Mouse (Mus musculus) midbrain, postnatal 0 days (tissue): ENCODE measurements at regions not wholly inside any gene's neighbourhood (a gene's known extent, or its start where the extent isn't known, plus 50 kb on each side); places are given as distances from the start of the nearest gene placed in this dataset.

Experiments used
- ATAC-seq: fragments of 200-750 bp; cut with Nextera tagmentation; 2 replicates; pipeline ENCODE4 v1.8.0; 2017; ENCODE audit warnings: moderate number of reproducible peaks, mild to moderate bottlenecking, moderate TSS enrichment, moderate library complexity; ENCODE audit not compliant: low FRiP score
- DNase-seq: peaks from one replicate; pipeline ENCODE4 v3.0.0-alpha.2; 2015; ENCODE audit warnings: low spot score
- H3K27ac ChIP-seq: fragments of 300-500 bp; sonication (generic); 2 replicates; pipeline ENCODE4 v1.5.1; 2014; ENCODE audit warnings: low read depth, mild to moderate bottlenecking, low read length, mixed read lengths
- H3K27me3 ChIP-seq: fragments of 300-500 bp; sonication (generic); 2 replicates; pipeline ENCODE4 v1.6.1; 2014; ENCODE audit warnings: low read length, control low read depth, mixed read lengths; ENCODE audit not compliant: insufficient read depth
- H3K36me3 ChIP-seq: fragments of 300-500 bp; sonication (generic); 2 replicates; pipeline ENCODE4 v1.6.1; 2014; ENCODE audit warnings: low read length, control low read depth, mixed read lengths; ENCODE audit not compliant: insufficient read depth
- H3K4me1 ChIP-seq: fragments of 300-500 bp; sonication (generic); 2 replicates; pipeline ENCODE4 v1.6.1; 2014; ENCODE audit warnings: mild to moderate bottlenecking, control low read depth, antibody characterized with exemption, low read length, mixed read lengths; ENCODE audit not compliant: insufficient read depth
- H3K4me2 ChIP-seq: fragments of 300-500 bp; sonication (generic); 2 replicates; pipeline ENCODE4 v1.6.1; 2014; ENCODE audit warnings: low read depth, mild to moderate bottlenecking, low read length, mixed read lengths; ENCODE audit not compliant: poor library complexity, severe bottlenecking
- H3K4me3 ChIP-seq: fragments of 300-500 bp; sonication (generic); 2 replicates; pipeline ENCODE4 v1.5.1; 2014; ENCODE audit warnings: low read depth, mild to moderate bottlenecking, low read length, moderate library complexity
- H3K9ac ChIP-seq: fragments of 300-500 bp; sonication (generic); replicated peaks from 2 replicates; pipeline ENCODE4 v1.6.1; 2014; ENCODE audit warnings: mild to moderate bottlenecking, low read length, moderate library complexity, mixed read lengths; ENCODE audit not compliant: poor library complexity, severe bottlenecking
- H3K9me3 ChIP-seq: fragments of 300-500 bp; sonication (generic); 2 replicates; pipeline ENCODE4 v1.6.1; 2016; ENCODE audit warnings: low read length, control low read depth
- CTCF ChIP-seq: IDR thresholded peaks from 2 replicates; pipeline ENCODE4 v1.5.1; 2016; ENCODE audit warnings: antibody characterized with exemption, mild to moderate bottlenecking
- WGBS: fragments of 180-500 bp; shearing (Covaris S2); extraction: QIAGEN DNeasy Blood & Tissue Kit; methylation state at CpG from one replicate; pipeline ENCODE4 v1.1.7; 2014; 5-methylcytosine and 5-hydroxymethylcytosine counted together

DNA sequence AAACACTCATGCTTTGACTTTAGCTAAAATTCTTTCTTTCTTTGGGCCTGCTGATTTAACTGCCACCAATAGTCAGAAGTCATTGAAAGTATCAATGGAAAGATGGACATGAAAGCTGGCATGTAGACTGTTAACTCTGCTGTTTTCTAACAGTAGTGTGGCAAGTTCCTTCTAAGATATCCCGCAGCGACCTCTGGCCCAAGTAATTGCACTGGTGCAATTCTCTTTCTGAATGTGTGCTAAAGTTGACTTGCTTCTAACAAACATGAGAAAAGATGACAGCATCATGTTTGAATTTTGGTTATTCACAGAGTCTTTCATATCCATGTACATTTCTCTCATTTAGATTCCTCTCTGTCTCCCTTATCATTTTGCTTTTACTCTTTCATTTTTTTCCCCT, 109.7 kb upstream of the Rmdn2 start:
- no peak for TF ChIP-seq CTCF
- 93% methylated on average over 2 of the region's 2 CpGs for WGBS
- H3K27me3 ChIP-seq = no peaks in the 10 kb centered on the region
- DNase-seq (no peak), ATAC-seq (no peak)
- H3K9ac ChIP-seq = no peak overlapping the region
- no peaks in the 10 kb centered on the region for H3K4me1 ChIP-seq
- H3K4me3 ChIP-seq = no peak overlapping the region
- H3K4me2 ChIP-seq = no peak overlapping the region
- no peaks in the 10 kb centered on the region for H3K36me3 ChIP-seq
- H3K9me3 ChIP-seq = no peaks in the 10 kb centered on the region
- no peak overlapping the region for H3K27ac ChIP-seq

DNA sequence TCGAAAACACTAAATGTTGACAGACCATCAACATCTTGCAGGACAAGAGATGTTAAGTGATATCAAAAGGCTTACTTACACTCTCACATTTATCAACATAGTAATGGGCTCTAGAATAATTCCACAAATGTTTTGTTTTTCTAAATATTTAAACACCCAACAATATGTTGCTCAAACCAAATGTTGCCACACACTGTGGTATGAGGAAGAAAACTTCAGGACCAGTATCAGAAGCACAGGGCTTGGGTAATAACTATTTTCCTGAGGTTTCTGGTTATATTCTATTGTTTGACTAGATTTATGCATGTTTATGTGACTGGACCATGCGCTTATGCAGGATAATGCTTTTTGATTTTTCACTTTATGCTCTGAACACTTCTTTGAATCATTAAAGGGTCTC, 108.6 kb upstream of the Rmdn2 start:
- no peaks in the 10 kb centered on the region for H3K4me1 ChIP-seq
- TF ChIP-seq CTCF = no peak
- no peak overlapping the region for H3K4me3 ChIP-seq
- no peaks in the 10 kb centered on the region for H3K36me3 ChIP-seq
- no peaks in the 10 kb centered on the region for H3K9me3 ChIP-seq
- no peak overlapping the region for H3K4me2 ChIP-seq
- no peak overlapping the region for H3K9ac ChIP-seq
- ATAC-seq (no peak), DNase-seq (no peak)
- H3K27me3 ChIP-seq = no peaks in the 10 kb centered on the region
- 92% methylated on average over 2 of the region's 2 CpGs for WGBS
- H3K27ac ChIP-seq = no peak overlapping the region

- H3K27ac ChIP-seq = no peak overlapping the region
- no peaks in the 10 kb centered on the region for H3K9me3 ChIP-seq
- WGBS = 89% methylated on average over 3 of the region's 3 CpGs
- no peak overlapping the region for H3K4me3 ChIP-seq
- ATAC-seq (no peak), DNase-seq (no peak)
- H3K27me3 ChIP-seq = no peaks in the 10 kb centered on the region
- no peak for TF ChIP-seq CTCF
- H3K36me3 ChIP-seq = no peaks in the 10 kb centered on the region
- no peaks in the 10 kb centered on the region for H3K4me1 ChIP-seq
- H3K4me2 ChIP-seq = no peak overlapping the region
- no peak overlapping the region for H3K9ac ChIP-seq
Measured at GRCm38 (mm10) chr17:79504209-79504608, 107.5 kb upstream of the Rmdn2 start.

- no peaks in the 10 kb centered on the region for H3K9me3 ChIP-seq
- whole genome bisulfite sequencing = 97% methylated on average over 1 of the region's 1 CpGs
- H3K27ac ChIP-seq = no peak overlapping the region
- H3K4me3 ChIP-seq = no peak overlapping the region
- no peaks in the 10 kb centered on the region for H3K4me1 ChIP-seq
- DNase-seq (no peak), ATAC-seq (no peak)
- H3K4me2 ChIP-seq = no peak overlapping the region
- TF ChIP-seq CTCF = no peak
- H3K36me3 ChIP-seq = no peaks in the 10 kb centered on the region
- H3K27me3 ChIP-seq = no peaks in the 10 kb centered on the region
- no peak overlapping the region for H3K9ac ChIP-seq
Measured at GRCm38 (mm10) chr17:79505565-79505964, 106.1 kb upstream of the Rmdn2 start.

DNA sequence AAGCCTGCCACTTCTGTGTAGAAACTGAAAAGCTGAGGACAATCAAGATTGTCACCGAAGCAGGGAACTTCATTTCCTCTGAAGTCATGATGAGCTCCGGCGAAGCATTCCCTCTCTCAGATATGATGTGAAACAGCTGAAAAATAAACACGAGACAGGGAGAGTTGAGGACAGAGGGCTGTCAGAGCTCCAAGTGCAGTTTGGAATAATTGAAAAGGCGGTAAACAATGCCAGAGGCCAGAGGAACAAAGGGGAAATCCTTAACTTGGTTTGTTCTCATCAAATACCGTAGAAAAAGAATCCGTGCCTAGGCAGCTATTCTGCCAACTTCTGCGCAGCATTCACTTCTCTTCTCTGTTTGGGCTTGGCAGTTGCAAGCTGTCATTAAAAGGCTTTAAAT, 102.4 kb upstream of the Rmdn2 start:
- no peaks in the 10 kb centered on the region for H3K36me3 ChIP-seq
- 73% methylated on average over 8 of the region's 8 CpGs for WGBS
- H3K4me3 ChIP-seq = no peak overlapping the region
- no peak for TF ChIP-seq CTCF
- H3K9ac ChIP-seq = no peak overlapping the region
- DNase-seq = no peak
- no peaks in the 10 kb centered on the region for H3K27me3 ChIP-seq
- no peaks in the 10 kb centered on the region for H3K9me3 ChIP-seq
- H3K27ac ChIP-seq = no peak overlapping the region
- H3K4me2 ChIP-seq = no peak overlapping the region
- H3K4me1 ChIP-seq = no peaks in the 10 kb centered on the region
- ATAC-seq = no peak

GRCm38 (mm10) chr17:79509957-79510710, 101.5 kb upstream of the Rmdn2 start:
- Histone ChIP-seq H3K27me3 (no peaks in the 10 kb centered on the region), H3K9me3 (no peaks in the 10 kb centered on the region), H3K9ac (no peak overlapping the region), H3K36me3 (no peaks in the 10 kb centered on the region), H3K4me1 (no peaks in the 10 kb centered on the region), H3K4me3 (no peak overlapping the region), H3K4me2 (no peak overlapping the region), H3K27ac (no peak overlapping the region)
- DNase-seq (no peak), ATAC-seq (no peak)
- no peak for TF ChIP-seq CTCF
- 82% methylated on average over 11 of the region's 11 CpGs for WGBS
